Mouse (Mus musculus): ENCODE data around the gene Myh2. TPM values are rescaled to one million over a fixed set of nuclear protein-coding genes. Genes with fewer than 3 reads are reported as not detected.

Gene Myh2
- 0.09 and 0.20 TPM in 2 replicates for polyA plus RNA-seq (2012; rRNA removed)

- no peak for DNase-seq (ENCODE audit: low read depth)
Measured at GRCm38 (mm10) chr11:67170727-67171126, at the start of gene Myh2. TSS of gene Myh2 (plus strand) at chr11:67171027.

GRCm38 (mm10) chr11:67124943-67125342 is 45.9 kb upstream of the Myh2 start:
- no peak for DNase-seq (ENCODE audit: low read depth)

- DNase-seq (ENCODE audit: low read depth): no peak
Measured at GRCm38 (mm10) chr11:67125361-67125760, 45.5 kb upstream of the Myh2 start.

- DNase-seq (ENCODE audit: low read depth): no peak
Measured at GRCm38 (mm10) chr11:67133526-67133925, 37.3 kb upstream of the Myh2 start.

- no peak for DNase-seq (ENCODE audit: low read depth)
Measured at GRCm38 (mm10) chr11:67134654-67135053, 36.2 kb upstream of the Myh2 start.

- DNase-seq (ENCODE audit: low read depth): no peak
Measured at GRCm38 (mm10) chr11:67135532-67135931, 35.3 kb upstream of the Myh2 start.

- no peak for DNase-seq (ENCODE audit: low read depth)
Measured at GRCm38 (mm10) chr11:67139556-67139955, 31.3 kb upstream of the Myh2 start.

GRCm38 (mm10) chr11:67140175-67140574 is 30.7 kb upstream of the Myh2 start:
- DNase-seq (ENCODE audit: low read depth): no peak

GRCm38 (mm10) chr11:67141031-67141430 is 29.8 kb upstream of the Myh2 start:
- DNase-seq (ENCODE audit: low read depth): no peak

- DNase-seq (ENCODE audit: low read depth): no peak
Measured at GRCm38 (mm10) chr11:67142047-67142446, 28.8 kb upstream of the Myh2 start.

GRCm38 (mm10) chr11:67143065-67143464 is 27.8 kb upstream of the Myh2 start:
- no peak for DNase-seq (ENCODE audit: low read depth)

- DNase-seq (ENCODE audit: low read depth): no peak
Measured at GRCm38 (mm10) chr11:67143863-67144498, 26.8 kb upstream of the Myh2 start.

- DNase-seq (ENCODE audit: low read depth): no peak
Measured at GRCm38 (mm10) chr11:67144559-67145265, 26.1 kb upstream of the Myh2 start.

- no peak for DNase-seq (ENCODE audit: low read depth)
Measured at GRCm38 (mm10) chr11:67145482-67146408, 25.1 kb upstream of the Myh2 start.

- no peak for DNase-seq (ENCODE audit: low read depth)
Measured at GRCm38 (mm10) chr11:67146409-67147282, 24.2 kb upstream of the Myh2 start.

GRCm38 (mm10) chr11:67147283-67147921 is 23.4 kb upstream of the Myh2 start:
- DNase-seq (ENCODE audit: low read depth): no peak

- no peak for DNase-seq (ENCODE audit: low read depth)
Measured at GRCm38 (mm10) chr11:67148286-67149012, 22.4 kb upstream of the Myh2 start.

- DNase-seq (ENCODE audit: low read depth): no peak
Measured at GRCm38 (mm10) chr11:67150237-67150636, 20.6 kb upstream of the Myh2 start.

- DNase-seq (ENCODE audit: low read depth): no peak
Measured at GRCm38 (mm10) chr11:67151159-67151558, 19.7 kb upstream of the Myh2 start.

All from gonadal fat pad, adult 2 months (tissue).